Mouse (Mus musculus) olfactory bulb, adult 2 months (tissue): Measurements from ENCODE around the gene Ppp4r2.

ENCODE experiments used
- CTCF ChIP-seq: fragments of 200-500 bp; IDR thresholded peaks from 2 replicates; pipeline ENCODE4 v1.5.1; 2012; ENCODE audit warnings: low read depth, mild to moderate bottlenecking, low read length, moderate library complexity; ENCODE audit not compliant: insufficient read depth
- POLR2A ChIP-seq: fragments of 200-500 bp; IDR thresholded peaks from 2 replicates; pipeline ENCODE4 v1.6.1; 2012; ENCODE audit warnings: mild to moderate bottlenecking, low read depth, low read length, moderate library complexity; ENCODE audit not compliant: insufficient read depth

DNA sequence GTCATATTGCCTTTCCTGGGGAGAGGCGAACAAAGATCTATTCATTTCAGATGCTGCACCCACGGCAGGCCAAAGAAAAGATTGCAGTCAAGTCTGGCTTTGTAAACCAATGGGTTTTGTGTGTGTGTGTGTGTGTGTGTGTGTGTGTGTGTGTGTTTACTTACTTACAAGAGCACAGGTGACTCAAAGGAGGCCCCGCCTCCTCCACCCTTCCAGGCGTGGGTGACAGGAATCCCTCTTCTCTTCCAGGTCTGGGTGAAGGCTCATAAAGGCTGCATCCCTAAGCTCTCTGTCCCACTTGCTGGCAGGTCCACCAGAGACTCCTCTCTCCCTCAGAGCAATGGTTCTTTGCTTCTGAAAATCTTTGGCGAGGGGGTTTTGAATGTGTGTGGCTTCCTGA, 63.5 kb downstream of the Ppp4r2 start:
- TF ChIP-seq POLR2A (no peak), CTCF (no peak)
